Mouse (Mus musculus) thymus, postnatal 4 days (tissue): Measurements from ENCODE around the gene Lce3d.

Source experiments
- DNase-seq: peaks from one replicate; pipeline ENCODE4 v3.0.0; 2021

The Lce3d gene

GRCm38 (mm10) chr3:92957090-92957489 is at the start of gene Lce3d:
Gene Lce3d (plus strand): TSS chr3:92957390.
- no peak for DNase-seq

DNA sequence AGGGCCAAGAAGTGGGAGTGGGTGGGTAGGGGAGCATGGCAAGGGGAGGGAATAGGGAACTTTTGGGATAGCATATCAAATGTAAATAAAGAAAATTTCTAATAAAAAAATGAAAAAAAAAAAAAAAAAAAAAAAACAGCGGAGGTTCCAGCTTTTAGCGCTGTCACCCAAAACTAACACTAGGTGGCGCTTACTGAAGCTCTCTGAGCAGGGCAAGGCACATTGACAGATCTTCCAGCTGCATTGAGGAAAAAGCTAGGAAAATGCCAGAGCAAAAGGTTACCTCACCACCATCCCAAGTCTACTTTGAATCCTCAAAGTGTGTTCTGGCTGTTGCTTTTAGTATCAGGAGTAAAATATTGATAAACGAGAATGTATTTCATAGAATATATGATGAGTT is 49.6 kb upstream of the Lce3d start:
- DNase-seq: no peak

- DNase-seq: peak; percentile 7
Observed at GRCm38 (mm10) chr3:92920364-92920763, 36.8 kb upstream of the Lce3d start.

GRCm38 (mm10) chr3:92926130-92926529 is 31.1 kb upstream of the Lce3d start, which contains the start of gene Lce3a:
Gene Lce3a (minus strand): TSS chr3:92926230.
- DNase-seq: no peak

DNA sequence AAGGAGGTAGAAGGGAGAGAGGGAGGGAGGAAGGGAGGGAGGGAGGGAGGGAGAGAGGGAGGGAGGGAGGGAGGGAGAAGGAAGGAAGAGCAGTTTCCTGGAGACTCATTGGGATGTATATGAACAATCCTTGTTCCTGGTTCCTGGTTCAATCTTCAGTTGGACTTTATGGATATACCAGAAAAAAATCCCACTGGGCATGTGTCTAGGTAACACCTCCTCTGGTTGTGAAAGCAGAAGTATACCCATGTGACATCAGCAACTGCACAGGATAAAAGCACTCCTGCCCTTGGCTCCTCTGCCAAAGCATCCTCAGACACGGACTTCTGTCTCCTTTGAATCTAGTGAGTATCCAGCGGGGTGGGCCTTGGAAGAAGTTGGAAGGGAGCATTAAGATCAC is 24.5 kb upstream of the Lce3d start, which contains the start of gene Lce3b:
Gene Lce3b, plus strand, starts transcription at position 301 of the 400 bp plus-strand sequence.
- DNase-seq: no peak

DNA sequence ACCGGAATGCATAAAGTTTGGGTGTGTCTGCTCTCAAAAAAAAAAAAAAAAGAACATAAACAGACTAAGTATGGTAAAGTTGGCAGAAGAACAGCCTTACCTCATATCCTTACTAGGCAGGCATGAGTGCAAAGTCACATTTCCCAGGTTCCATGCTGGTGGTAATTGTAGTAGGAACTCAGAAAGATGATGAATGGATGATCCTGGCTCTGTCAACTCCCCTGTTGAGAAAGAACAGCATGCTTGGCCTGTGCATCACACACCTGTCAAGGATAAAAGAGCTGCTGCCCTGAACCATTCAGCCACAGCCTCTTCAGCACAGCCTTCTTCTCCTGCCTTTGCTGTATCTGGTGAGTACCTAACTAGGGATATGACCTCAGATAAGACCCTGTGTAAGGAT is 13.0 kb upstream of the Lce3d start, which contains the start of gene Lce3c:
Gene Lce3c, plus strand, starts transcription at position 301 of the 400 bp plus-strand sequence.
- no peak for DNase-seq

DNA sequence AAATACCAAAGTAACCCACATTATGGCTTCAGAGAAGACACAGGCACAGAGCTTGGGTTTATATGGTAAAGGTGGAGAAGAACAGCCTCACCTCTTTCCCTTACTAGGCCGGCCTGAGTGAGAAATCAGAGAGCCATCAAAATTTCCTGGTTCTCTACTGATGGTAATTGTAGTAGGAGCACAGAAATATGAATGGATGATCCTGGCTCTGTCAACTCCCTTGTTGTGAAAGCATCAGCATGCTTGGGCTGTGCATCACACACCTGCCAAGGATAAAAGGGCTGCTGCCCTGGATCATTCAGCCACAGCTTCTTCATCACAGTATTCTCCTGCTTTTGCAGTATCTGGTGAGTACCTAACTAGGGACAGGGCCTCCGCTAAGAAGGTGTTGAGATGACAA is 9.6 kb downstream of the Lce3d start, which contains the start of gene Lce3e:
Gene Lce3e, plus strand, starts transcription at position 301 of the 400 bp plus-strand sequence.
- no peak for DNase-seq

GRCm38 (mm10) chr3:92978484-92978883 is 21.3 kb downstream of the Lce3d start:
- no peak for DNase-seq

DNA sequence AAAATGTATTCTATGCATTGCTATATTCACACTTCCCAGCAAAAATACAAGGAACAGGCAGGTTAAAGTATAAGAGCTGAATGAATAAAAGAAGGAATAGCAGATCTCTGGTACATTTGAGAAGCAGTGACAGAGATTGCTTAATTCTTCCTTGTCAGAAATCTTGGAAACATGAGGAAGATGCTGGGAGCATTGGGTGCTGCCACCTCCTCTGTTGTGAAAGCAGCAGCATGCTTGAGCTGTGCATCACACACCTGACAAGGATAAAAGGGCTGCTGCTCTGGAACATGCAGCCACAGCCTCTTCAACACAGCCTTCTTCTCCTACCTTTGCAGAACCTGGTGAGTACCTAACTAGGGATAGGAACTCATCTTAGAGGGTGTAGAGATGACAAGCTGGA is 34.7 kb downstream of the Lce3d start, which contains the start of gene Lce3f:
Gene Lce3f, plus strand, starts transcription at position 301 of the 400 bp plus-strand sequence.
- no peak for DNase-seq

- peak; percentile 51 for DNase-seq
Observed at GRCm38 (mm10) chr3:92998691-92999090, 41.5 kb downstream of the Lce3d start.

DNA sequence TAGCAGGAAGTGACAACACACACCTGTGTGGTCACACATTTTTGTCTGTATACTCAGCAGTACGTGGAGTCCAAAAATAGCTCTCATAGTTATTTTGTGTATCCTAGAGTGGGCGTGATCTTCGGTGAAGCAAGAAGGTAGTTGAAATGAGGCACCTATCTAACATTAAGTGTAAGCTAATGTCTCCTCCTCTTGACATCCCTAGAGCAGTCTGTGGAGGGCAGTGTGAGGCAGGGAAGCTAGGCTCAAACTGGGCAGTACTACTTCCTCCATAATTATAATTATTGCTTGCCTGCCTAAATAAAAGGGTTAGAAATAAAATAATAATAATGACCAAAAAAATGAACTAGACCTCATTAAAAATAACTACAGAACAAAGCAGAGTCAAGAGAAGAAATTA is 43.4 kb downstream of the Lce3d start:
- no peak for DNase-seq

DNA sequence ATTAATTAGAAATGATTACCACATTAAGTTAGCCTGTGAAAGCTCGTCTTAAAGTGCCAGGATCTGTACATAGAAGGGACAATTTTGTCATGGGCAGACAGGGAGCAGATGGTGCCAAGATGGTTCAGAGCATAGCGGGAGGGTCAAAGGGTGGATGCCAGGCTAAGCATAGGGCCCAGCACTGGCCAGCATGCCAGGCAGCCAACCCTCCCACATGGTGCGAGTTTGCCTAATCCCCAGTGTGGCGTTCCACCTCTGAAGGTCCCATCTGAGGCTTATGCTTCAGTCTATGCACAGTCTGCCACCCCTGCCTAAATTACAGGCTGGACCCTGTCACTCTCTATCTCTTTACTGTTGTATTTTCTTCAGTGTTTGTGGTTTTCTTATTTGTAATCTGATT is 45.7 kb downstream of the Lce3d start:
- no peak for DNase-seq
